Comparison of ENCODE assay signal across 10 mouse cellular contexts in genomic region chr9:110685187-110685586, GRCm38 (mm10). TPM values are rescaled to one million over a fixed set of nuclear protein-coding genes. Genes with fewer than 3 reads are reported as not detected.
A peak's percentile ranks its signal among the peaks of the same experiment; 100 is the strongest.
DNase-seq lines count a peak whose midpoint lies in the region; ATAC-seq lines count a peak whose summit lies in the region.
"Had no signal": no experiment of that assay in that cellular context is flagged by ENCODE, and none has a peak within 500 bp of the region (broad histone marks: within the 10 kb centered on the region; RNA-seq: fewer than 3 reads in every experiment).

No protein-coding gene starts in this region.

- H3K27me3 ChIP-seq in midbrain, embryonic 12.5 days = no peaks in the 10 kb centered on the region
- no peaks in the 10 kb centered on the region for H3K27me3 ChIP-seq in midbrain, embryonic 10.5 days (ENCODE audit: low read depth, poor library complexity, severe bottlenecking)

- H3K4me3 ChIP-seq in midbrain, embryonic 12.5 days = no peak overlapping the region
- no peak overlapping the region for H3K4me3 ChIP-seq in midbrain, embryonic 10.5 days

- DNase-seq in frontal cortex, postnatal 36 days (ENCODE audit: low spot score in 2 of 2) = no peak
- no peak for DNase-seq in midbrain, embryonic 10.5 days (ENCODE audit: low spot score)
- DNase-seq in fat pad, adult 2 months (ENCODE audit: extremely low read depth, low read depth, low spot score) = peak; percentile 55
- DNase-seq in thymus, postnatal 0 days (ENCODE audit: low spot score) = peak; percentile 66
- no peak for DNase-seq in urinary bladder, postnatal 25 days (ENCODE audit: low spot score)
- no peak for DNase-seq in left cerebral cortex, postnatal 14 days (ENCODE audit: low spot score in 2 of 2)

- H3K4me2 ChIP-seq in midbrain, embryonic 12.5 days (replicated peaks) = no peak overlapping the region

- H3K36me3 ChIP-seq in midbrain, embryonic 12.5 days = no peaks in the 10 kb centered on the region
- peaks cover under 1% of the 10 kb centered on the region; the same call in 1 of the 2 replicates for H3K36me3 ChIP-seq in midbrain, embryonic 10.5 days

- WGBS in midbrain, embryonic 12.5 days = 87% methylated on average over 8 of the region's 8 CpGs
- 88% methylated on average over 8 of the region's 8 CpGs for WGBS in midbrain, embryonic 10.5 days

- H3K9me3 ChIP-seq in midbrain, embryonic 12.5 days = no peaks in the 10 kb centered on the region
- H3K9me3 ChIP-seq in midbrain, embryonic 10.5 days (replicated peaks) = no peaks in the 10 kb centered on the region

- peaks cover 44% of the 10 kb centered on the region for H3K4me1 ChIP-seq in midbrain, embryonic 12.5 days
- peaks cover 54% of the 10 kb centered on the region for H3K4me1 ChIP-seq in midbrain, embryonic 10.5 days

- ATAC-seq in frontal cortex, adult (ENCODE audit: low TSS enrichment) = peak; percentile 8; the same call in 1 of the 2 replicates
- ATAC-seq in midbrain, embryonic 12.5 days (ENCODE audit: low FRiP score, low read depth) = no peak

- intact Hi-C loops in left cerebral cortex, postnatal 14 days (cut with DNase I) = no loop called here

- H3K9ac ChIP-seq in midbrain, embryonic 12.5 days (replicated peaks) = no peak overlapping the region

- 0 out of 2 replicates have a peak overlapping the region, but pooled peaks have one; percentile 31 for H3K27ac ChIP-seq in midbrain, embryonic 12.5 days (replicated peaks)
- H3K27ac ChIP-seq in midbrain, embryonic 10.5 days (replicated peaks) = no peak overlapping the region; the same call in 1 of the 2 replicates

RNA-seq across cellular contexts. Expression of gene Ccdc12, which starts 28.9 kb away (rescaled TPM):
- polyA plus RNA-seq in midbrain, embryonic 12.5 days (2016; fragmentation: Nextera tagmentation; extraction: Ambion mirVana) = 132 and 136 TPM in 2 replicates
- polyA plus RNA-seq in midbrain, embryonic 10.5 days (2016; fragmentation: Nextera tagmentation; extraction: Ambion mirVana) = 176 and 189 TPM in 2 replicates
- 210 and 226 TPM in 2 replicates for polyA plus RNA-seq in thymus, postnatal 0 days (2015; fragmentation: Nextera tagmentation; extraction: Ambion mirVana)
- 10 to 100 TPM; 44.8 to 58.6 TPM for total RNA-seq in left cerebral cortex, postnatal 14 days (2021)

RNA-seq across cellular contexts. Expression of gene Nbeal2, which starts 31.2 kb away (rescaled TPM):
- 2.6 and 3.4 TPM in 2 replicates for polyA plus RNA-seq in midbrain, embryonic 12.5 days (2016; fragmentation: Nextera tagmentation; extraction: Ambion mirVana)
- polyA plus RNA-seq in midbrain, embryonic 10.5 days (2016; fragmentation: Nextera tagmentation; extraction: Ambion mirVana) = 1.3 and 1.4 TPM in 2 replicates
- polyA plus RNA-seq in thymus, postnatal 0 days (2015; fragmentation: Nextera tagmentation; extraction: Ambion mirVana) = 15.7 and 19.1 TPM in 2 replicates
- total RNA-seq in left cerebral cortex, postnatal 14 days (2021) = 1 to 10 TPM; 5.9 to 8.9 TPM

RNA-seq across cellular contexts. Expression of gene Myl3, which starts 56.5 kb away (rescaled TPM):
- polyA plus RNA-seq in midbrain, embryonic 12.5 days (2016; fragmentation: Nextera tagmentation; extraction: Ambion mirVana) = 1.2 and 1.3 TPM in 2 replicates
- polyA plus RNA-seq in midbrain, embryonic 10.5 days (2016; fragmentation: Nextera tagmentation; extraction: Ambion mirVana) = 0.36 and 0.51 TPM in 2 replicates
- 0.94 and 1.4 TPM in 2 replicates for polyA plus RNA-seq in thymus, postnatal 0 days (2015; fragmentation: Nextera tagmentation; extraction: Ambion mirVana)
- total RNA-seq in left cerebral cortex, postnatal 14 days (2021) = under 1 TPM in 1 of 2 experiments, not detected in 1; 0.53 TPM
- total RNA-seq: hematopoietic stem cell, adult 5-6 weeks; monocyte, adult 5-6 weeks had no signal

Comparison
In these comparisons a context has a peak if more than half of its experiments do, and no peak if none do; other contexts are left out.
1. DNase-seq: peak in fat pad, adult 2 months (single experiment) and thymus, postnatal 0 days (single experiment); none in frontal cortex, postnatal 36 days (0 of 2), midbrain, embryonic 10.5 days (single experiment), urinary bladder, postnatal 25 days (single experiment) and left cerebral cortex, postnatal 14 days (0 of 2).